Mouse (Mus musculus) limb, embryonic 10.5 days (tissue): ENCODE results near the gene Gm15737. TPM values are rescaled to one million over a fixed set of nuclear protein-coding genes. Genes with fewer than 3 reads are reported as not detected.

Source experiments
- DNase-seq: peaks from one replicate; pipeline ENCODE4 v3.0.0-alpha.2; 2017; ENCODE audit warnings: low spot score
- H3K27ac ChIP-seq: fragments of 300-500 bp; sonication (generic); 2 replicates; pipeline ENCODE4 v1.5.1; 2016; ENCODE audit warnings: mild to moderate bottlenecking
- H3K27me3 ChIP-seq: fragments of 300-500 bp; sonication (generic); 2 replicates; pipeline ENCODE4 v1.6.1; 2016; ENCODE audit warnings: low read depth, mild to moderate bottlenecking; ENCODE audit not compliant: poor library complexity, severe bottlenecking
- H3K36me3 ChIP-seq: fragments of 300-500 bp; sonication (generic); 2 replicates; pipeline ENCODE4 v1.6.1; 2016; ENCODE audit warnings: mild to moderate bottlenecking, moderate library complexity
- H3K4me1 ChIP-seq: fragments of 300-500 bp; sonication (generic); 2 replicates; pipeline ENCODE4 v1.6.1; 2016
- H3K4me3 ChIP-seq: fragments of 300-500 bp; sonication (generic); 2 replicates; pipeline ENCODE4 v1.5.1; 2016; ENCODE audit warnings: mild to moderate bottlenecking, moderate library complexity
- H3K9me3 ChIP-seq: fragments of 300-500 bp; sonication (generic); replicated peaks from 2 replicates; pipeline ENCODE4 v1.6.1; 2016; ENCODE audit warnings: mild to moderate bottlenecking
- WGBS: fragments of 180-500 bp; shearing (Covaris S2); methylation state at CpG from one replicate; pipeline ENCODE4 v1.1.7; 2016; 5-methylcytosine and 5-hydroxymethylcytosine counted together
- polyA plus RNA-seq: library from polyadenylated mRNA; unstranded; fragments of >200 nt; fragmentation: Nextera tagmentation; extraction: Ambion mirVana; gene quantifications from 2 replicates; pipeline ENCODE4 v1.2.1, GENCODE M21; 2016

Gm15737 gene
- polyA plus RNA-seq, 1 experiment from 2014 or later: not detected

DNA sequence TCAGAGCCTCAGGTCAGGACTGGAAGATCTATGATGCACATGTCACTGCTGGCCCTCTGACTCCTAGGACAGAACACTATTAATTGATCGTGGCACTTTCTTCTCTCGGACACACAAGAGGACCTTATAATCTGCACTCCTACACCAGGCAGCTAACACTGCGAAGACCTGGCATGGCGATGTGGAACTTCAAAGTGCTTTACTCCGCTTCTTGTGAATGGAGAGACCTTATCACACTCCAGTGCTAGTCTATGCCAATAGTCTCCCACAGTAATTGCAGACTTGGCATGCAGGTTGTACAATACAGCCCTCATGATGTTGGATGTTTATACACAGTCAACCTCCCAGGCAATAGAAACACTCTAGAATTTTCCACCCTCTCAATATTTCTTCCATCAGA lies 9.6 kb downstream of the Gm15737 start:
- DNase-seq: no peak
- WGBS: 81% methylated on average over 5 of the region's 5 CpGs
- no peaks in the 10 kb centered on the region for H3K27me3 ChIP-seq
- H3K36me3 ChIP-seq: 0 out of 2 replicates have a peak, but pooled peaks cover 8% of the 10 kb centered on the region
- no peak overlapping the region for H3K4me3 ChIP-seq
- H3K27ac ChIP-seq: no peak overlapping the region
- no peaks in the 10 kb centered on the region for H3K9me3 ChIP-seq
- peaks cover 15% of the 10 kb centered on the region for H3K4me1 ChIP-seq

DNA sequence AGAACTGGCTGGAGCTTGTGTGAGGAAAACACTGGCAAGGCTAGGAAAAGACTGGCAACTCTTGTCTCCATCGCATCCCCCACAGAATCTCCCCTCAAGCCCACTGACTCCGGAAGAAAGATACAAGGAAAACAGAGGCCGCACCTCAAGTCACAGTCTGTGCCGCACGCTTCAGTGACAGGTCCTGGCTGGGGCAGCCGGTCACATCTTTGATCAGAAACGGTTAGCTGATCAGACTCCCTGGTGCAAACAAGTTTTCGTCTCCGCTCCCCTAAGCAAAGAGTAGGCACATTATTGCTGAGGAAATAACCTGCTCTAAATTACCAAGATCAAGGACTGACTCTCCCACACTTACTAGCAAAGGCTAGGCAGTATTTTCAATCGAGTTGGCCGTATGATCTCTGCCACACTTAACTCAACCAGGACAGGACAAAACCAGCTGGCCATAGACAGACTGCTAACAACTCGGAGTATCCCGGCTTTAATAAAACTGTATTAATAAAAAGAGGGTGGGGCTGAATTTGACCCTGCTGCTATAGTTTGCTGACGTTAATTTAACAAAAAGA lies 10.6 kb downstream of the Gm15737 start:
- Histone ChIP-seq H3K27ac (no peak overlapping the region), H3K27me3 (no peaks in the 10 kb centered on the region), H3K4me1 (peaks cover 16% of the 10 kb centered on the region), H3K36me3 (0 out of 2 replicates have a peak, but pooled peaks cover 8% of the 10 kb centered on the region), H3K4me3 (no peak overlapping the region), H3K9me3 (no peaks in the 10 kb centered on the region)
- no peak for DNase-seq
- WGBS: 65% methylated on average over 14 of the region's 14 CpGs

DNA sequence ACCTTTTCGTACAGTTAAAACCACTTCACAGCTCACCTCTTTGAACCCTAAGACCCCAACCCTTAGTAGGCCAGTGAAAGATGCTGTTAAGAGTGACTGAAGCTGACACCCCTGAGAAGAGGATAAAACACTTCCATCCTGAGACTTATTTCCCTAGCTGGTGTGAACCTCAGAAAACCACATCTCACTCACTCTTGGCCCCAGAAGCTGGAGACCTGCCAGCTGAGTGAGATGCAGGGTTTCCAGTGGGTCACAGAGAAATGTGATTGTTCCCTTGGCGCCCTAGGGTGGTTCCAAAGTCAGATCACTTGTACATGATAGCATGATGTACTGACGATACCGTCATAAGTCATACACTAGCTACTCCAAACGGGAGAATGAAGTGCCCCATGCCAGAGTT lies 13.3 kb downstream of the Gm15737 start:
- 82% methylated on average over 5 of the region's 5 CpGs for WGBS

DNA sequence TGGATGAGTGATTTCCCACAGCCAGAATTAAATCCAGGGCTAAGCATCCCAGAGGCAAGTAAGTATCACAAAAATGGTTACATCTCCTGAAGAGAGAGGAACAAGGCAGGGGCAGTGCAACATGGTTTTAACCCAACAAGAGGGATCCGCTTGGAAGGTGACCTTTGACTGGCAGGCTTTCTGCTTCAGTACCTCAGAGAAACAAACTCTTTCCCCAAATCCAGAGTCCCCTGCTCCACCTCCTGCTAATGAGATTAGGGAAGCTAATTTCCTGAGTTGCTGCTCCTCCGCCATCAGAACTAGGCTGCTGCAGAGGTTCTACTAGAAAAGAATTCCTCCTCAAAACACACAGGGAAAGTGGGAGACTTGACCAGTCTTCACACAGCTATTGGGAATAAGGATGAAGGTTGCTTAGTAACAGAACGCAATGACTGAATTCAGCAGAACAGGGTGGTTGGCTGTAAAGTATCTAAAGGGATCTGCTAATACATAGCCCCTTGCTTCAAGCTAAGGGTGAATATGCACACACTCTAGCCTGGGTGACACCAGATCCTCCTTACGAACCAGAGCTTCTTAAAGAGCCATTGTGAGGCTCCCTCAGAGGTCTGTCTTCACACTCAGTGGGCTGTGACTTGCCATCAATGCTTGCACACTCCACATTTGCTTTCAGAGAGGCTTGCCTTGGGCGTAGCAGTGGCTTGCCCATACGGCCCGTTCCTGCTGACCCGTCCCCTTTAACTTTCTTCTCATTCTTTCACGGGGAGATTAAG lies 14.2 kb downstream of the Gm15737 start:
- Histone ChIP-seq H3K27ac (no peak overlapping the region), H3K4me1 (peaks cover 16% of the 10 kb centered on the region), H3K36me3 (peaks cover 19% of the 10 kb centered on the region), H3K27me3 (no peaks in the 10 kb centered on the region), H3K9me3 (no peaks in the 10 kb centered on the region), H3K4me3 (no peak overlapping the region)
- WGBS: 57% methylated on average over 9 of the region's 9 CpGs
- peak; percentile 28 for DNase-seq

More for the DNA sequence above, 13.3 kb downstream of the Gm15737 start:
- H3K36me3 ChIP-seq: peaks cover 15% of the 10 kb centered on the region; the same call in 1 of the 2 replicates
- H3K27me3 ChIP-seq: no peaks in the 10 kb centered on the region
- no peak for DNase-seq
- no peak overlapping the region for H3K27ac ChIP-seq
- H3K4me1 ChIP-seq: peaks cover 16% of the 10 kb centered on the region
- H3K9me3 ChIP-seq: no peaks in the 10 kb centered on the region
- no peak overlapping the region for H3K4me3 ChIP-seq

DNA sequence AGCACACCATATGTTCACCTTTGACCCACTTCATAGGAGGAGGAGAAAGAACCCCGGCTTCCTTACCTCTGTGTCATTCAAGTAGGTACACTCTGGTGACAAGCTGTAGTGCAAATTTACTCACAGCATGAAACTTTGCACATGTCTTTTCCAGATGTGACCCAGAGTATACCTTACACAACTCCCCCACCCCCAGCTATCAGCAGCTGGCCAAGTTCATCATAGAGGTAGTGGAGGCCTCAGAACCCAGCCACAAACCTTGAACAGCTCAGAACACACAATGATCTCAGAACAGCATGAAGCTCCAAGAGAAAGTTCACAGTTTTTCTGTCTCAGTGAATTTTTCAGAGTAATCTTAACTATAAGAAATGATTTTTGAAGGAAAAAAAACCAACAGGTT lies 22.4 kb downstream of the Gm15737 start:
- H3K36me3 ChIP-seq: peaks cover 35% of the 10 kb centered on the region
- DNase-seq: no peak
- no peak overlapping the region for H3K27ac ChIP-seq
- H3K4me1 ChIP-seq: peaks cover 24% of the 10 kb centered on the region
- no peak overlapping the region for H3K4me3 ChIP-seq
- H3K27me3 ChIP-seq: no peaks in the 10 kb centered on the region
- 28% methylated on average over 1 of the region's 1 CpGs for WGBS
- no peaks in the 10 kb centered on the region for H3K9me3 ChIP-seq

DNA sequence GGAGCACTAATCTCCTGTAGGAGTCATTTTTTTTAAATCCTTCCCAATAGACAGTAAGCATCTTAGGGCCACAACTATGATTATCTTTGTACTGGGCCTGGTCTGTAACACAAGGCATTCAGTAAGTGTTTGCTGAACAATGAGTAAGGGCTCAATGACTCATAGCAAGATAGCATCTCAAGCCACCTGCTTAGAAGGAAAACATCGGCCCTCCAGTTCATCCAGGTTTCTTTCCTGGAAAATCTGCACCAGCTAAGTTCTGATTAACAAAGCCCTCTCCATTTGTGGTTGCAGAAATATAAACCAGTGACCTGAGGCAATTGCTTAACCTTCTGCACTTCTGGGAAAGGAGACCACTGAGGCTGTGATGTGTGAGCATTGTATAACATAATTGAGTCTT lies 34.9 kb downstream of the Gm15737 start:
- no peaks in the 10 kb centered on the region for H3K9me3 ChIP-seq
- DNase-seq: no peak
- no peak overlapping the region for H3K27ac ChIP-seq
- 89% methylated on average over 1 of the region's 1 CpGs for WGBS
- peaks cover 8% of the 10 kb centered on the region for H3K4me1 ChIP-seq
- no peak overlapping the region for H3K4me3 ChIP-seq
- no peaks in the 10 kb centered on the region for H3K27me3 ChIP-seq
- H3K36me3 ChIP-seq: peaks cover 11% of the 10 kb centered on the region

DNA sequence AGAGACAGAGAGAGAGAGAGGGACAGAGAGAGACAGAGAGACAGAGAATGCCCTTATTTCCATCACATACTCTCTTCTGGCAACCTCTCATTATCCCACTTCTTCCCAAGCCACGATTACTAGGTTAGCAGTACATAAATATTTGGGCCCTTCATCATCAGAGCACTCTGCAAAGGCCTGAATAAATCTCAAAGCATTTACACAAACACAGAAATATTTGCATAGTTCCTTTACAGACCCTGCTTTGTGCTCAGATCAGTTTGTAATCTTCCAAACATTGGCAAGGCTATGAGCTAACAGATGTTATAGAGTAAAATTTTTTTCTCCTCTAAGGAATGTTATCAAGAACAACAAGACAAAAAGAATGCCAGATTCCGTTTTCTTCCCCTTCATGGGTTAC lies 35.3 kb downstream of the Gm15737 start:
- no peak overlapping the region for H3K27ac ChIP-seq
- peaks cover 8% of the 10 kb centered on the region for H3K4me1 ChIP-seq
- DNase-seq: no peak
- 69% methylated on average over 2 of the region's 2 CpGs for WGBS
- H3K9me3 ChIP-seq: no peaks in the 10 kb centered on the region
- no peaks in the 10 kb centered on the region for H3K27me3 ChIP-seq
- H3K4me3 ChIP-seq: no peak overlapping the region
- peaks cover 11% of the 10 kb centered on the region for H3K36me3 ChIP-seq

DNA sequence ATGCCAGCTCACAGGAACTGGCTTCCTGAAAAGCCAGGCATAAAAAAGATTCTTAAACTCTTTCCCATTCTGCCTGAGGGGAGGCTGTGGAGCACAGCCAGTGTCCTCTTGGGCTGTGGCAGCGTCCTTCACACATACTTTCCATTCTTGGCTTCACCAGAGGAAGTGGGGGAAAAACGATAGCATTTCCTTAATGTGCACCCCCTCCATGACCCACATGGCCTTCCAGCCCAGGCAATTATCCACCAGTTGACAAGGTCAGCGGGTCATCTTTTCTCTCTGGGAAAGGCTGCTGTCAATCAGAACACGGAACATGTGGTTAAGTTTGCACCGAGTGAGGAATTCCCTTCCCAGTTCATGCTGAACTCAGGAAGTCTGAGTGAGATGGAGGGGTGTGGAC lies 36.8 kb downstream of the Gm15737 start:
- H3K9me3 ChIP-seq: no peaks in the 10 kb centered on the region
- H3K36me3 ChIP-seq: peaks cover 14% of the 10 kb centered on the region
- no peaks in the 10 kb centered on the region for H3K27me3 ChIP-seq
- no peak for DNase-seq
- WGBS: 38% methylated on average over 5 of the region's 5 CpGs
- H3K27ac ChIP-seq: no peak overlapping the region
- no peak overlapping the region for H3K4me3 ChIP-seq
- H3K4me1 ChIP-seq: peaks cover 8% of the 10 kb centered on the region

DNA sequence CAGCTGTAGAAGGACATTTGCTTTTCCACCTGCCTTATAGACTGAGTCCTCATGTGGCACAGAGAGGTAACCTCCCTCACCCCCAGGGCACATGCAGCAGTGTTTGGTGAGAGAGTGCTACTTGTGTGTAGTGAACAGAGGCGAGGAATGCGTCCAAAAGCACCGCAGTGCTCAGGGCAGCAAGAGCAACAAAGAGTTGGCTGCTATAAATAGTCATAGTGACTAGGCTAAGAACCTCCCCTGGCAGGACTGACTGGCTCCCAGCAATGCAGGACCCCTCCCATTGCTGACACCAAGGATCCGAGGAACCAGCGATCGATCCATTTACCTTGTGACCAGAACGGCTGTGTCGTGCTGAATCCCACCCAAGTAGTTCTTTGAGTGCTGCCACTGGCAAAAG lies 40.2 kb downstream of the Gm15737 start:
- Histone ChIP-seq H3K36me3 (0 out of 2 replicates have a peak, but pooled peaks cover 3% of the 10 kb centered on the region), H3K27me3 (no peaks in the 10 kb centered on the region), H3K4me3 (no peak overlapping the region), H3K4me1 (peaks cover 8% of the 10 kb centered on the region), H3K27ac (no peak overlapping the region), H3K9me3 (no peaks in the 10 kb centered on the region)
- WGBS: 53% methylated on average over 8 of the region's 8 CpGs
- no peak for DNase-seq

DNA sequence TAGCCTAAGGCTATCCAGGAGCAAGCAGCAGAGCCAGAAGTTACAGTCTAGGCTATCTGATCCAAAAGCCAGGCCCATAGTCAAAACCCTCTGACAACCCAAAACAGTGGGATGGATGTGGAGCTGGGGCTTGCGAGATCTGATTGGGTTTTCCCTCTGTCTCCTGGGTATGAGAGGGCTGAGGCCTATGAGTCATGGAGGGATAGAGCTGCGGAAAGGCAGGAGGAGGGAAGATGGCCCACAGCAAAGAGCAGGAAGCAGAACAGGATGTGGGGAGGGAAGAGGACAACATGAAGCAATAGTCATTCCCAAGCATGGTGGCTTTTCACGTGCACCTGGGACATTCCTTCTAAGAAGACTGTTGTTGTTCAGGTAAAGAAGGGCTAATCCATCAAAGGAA lies 41.5 kb downstream of the Gm15737 start:
- no peak for DNase-seq
- H3K4me3 ChIP-seq: no peak overlapping the region
- H3K27ac ChIP-seq: no peak overlapping the region
- no peaks in the 10 kb centered on the region for H3K27me3 ChIP-seq
- peaks cover 7% of the 10 kb centered on the region for H3K4me1 ChIP-seq
- H3K9me3 ChIP-seq: no peaks in the 10 kb centered on the region
- WGBS: 78% methylated on average over 3 of the region's 3 CpGs
- 0 out of 2 replicates have a peak, but pooled peaks cover 3% of the 10 kb centered on the region for H3K36me3 ChIP-seq

DNA sequence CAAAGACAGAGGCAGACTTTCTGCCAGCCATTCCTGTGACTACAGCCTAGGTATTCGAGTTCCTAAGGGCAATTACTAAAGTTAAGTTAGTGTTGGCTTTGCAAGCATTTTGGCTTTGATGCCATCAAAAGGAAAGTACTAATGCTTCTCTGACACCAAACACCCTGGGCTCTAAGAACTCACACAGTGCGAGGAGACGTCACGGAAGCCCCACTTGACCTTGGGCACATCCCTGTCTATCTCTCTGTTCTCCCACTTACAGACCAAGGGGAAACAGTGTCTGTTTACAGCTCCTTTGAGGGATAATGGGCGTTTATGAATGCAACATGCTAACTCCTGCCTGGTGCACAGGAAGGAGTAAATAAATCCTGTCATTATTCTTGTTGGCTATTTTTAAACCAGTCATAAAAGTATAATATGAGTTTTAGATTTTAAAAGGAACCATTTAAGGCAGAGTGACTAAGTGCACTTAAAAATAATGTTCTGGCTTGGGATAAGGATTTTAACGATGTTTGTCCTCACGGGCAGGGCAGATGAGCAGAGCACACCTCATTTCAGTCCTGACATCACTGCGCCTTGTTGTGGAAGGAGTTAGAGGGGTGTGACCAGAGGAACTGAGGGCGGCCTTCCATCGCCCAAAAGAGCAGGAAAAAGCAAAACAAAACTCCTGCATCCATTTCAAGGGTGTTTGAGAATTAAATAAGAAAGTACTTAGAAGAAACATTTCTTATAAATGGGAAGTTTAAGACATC lies 52.0 kb downstream of the Gm15737 start:
- DNase-seq: no peak
- Histone ChIP-seq H3K4me3 (no peak overlapping the region), H3K9me3 (no peaks in the 10 kb centered on the region), H3K36me3 (no peaks in the 10 kb centered on the region), H3K4me1 (peaks cover 15% of the 10 kb centered on the region), H3K27me3 (no peaks in the 10 kb centered on the region), H3K27ac (no peak overlapping the region)
- WGBS: 60% methylated on average over 10 of the region's 10 CpGs

DNA sequence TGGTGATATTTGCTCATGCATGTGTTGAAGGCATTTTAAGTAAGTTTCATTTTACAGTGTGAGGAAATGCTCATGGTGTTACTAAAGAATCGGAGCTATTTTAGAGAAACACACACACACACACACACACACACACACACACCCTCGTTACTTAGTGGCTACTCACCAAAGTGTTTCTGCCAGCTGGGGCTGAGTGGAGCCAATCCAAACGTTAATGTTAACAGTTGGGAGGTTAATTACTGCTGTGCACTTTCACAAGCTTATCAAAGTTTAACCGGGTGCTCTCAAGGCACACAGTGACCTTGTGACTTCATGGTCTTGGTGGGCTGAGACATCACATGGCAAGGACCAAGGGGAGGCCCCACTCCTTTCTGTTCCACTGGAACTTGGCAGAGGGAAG lies 52.7 kb downstream of the Gm15737 start:
- no peak for DNase-seq
- no peaks in the 10 kb centered on the region for H3K27me3 ChIP-seq
- no peaks in the 10 kb centered on the region for H3K9me3 ChIP-seq
- peaks cover 15% of the 10 kb centered on the region for H3K4me1 ChIP-seq
- H3K4me3 ChIP-seq: no peak overlapping the region
- WGBS: 35% methylated on average over 4 of the region's 4 CpGs
- H3K36me3 ChIP-seq: no peaks in the 10 kb centered on the region
- H3K27ac ChIP-seq: no peak overlapping the region

DNA sequence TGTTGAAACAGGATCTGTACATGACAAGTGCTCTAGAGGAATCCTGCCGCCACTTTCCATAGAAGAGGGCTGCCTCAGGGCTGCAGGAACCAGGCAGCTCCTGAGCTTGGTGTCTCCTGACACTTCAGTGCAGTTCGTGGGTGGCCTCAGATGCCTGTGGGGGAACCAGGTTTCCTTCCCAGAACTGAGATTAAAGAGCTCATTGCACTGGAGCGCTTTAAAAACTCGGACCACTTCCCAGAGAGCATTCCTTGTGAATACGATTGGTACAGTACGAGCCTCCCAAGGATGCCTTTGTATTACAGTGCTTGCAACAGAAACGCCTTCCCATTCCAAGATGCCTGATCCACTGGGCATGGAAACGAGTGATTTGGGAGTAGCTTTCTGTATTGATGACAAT lies 55.4 kb downstream of the Gm15737 start:
- 77% methylated on average over 8 of the region's 8 CpGs for WGBS

More for the DNA sequence above, 55.4 kb downstream of the Gm15737 start:
- Histone ChIP-seq H3K27me3 (no peaks in the 10 kb centered on the region), H3K36me3 (no peaks in the 10 kb centered on the region), H3K4me1 (peaks cover 15% of the 10 kb centered on the region), H3K27ac (no peak overlapping the region), H3K9me3 (no peaks in the 10 kb centered on the region), H3K4me3 (no peak overlapping the region)
- DNase-seq: no peak
